ENCODE assay signal across 9 mouse cellular contexts in the genomic region with DNA sequence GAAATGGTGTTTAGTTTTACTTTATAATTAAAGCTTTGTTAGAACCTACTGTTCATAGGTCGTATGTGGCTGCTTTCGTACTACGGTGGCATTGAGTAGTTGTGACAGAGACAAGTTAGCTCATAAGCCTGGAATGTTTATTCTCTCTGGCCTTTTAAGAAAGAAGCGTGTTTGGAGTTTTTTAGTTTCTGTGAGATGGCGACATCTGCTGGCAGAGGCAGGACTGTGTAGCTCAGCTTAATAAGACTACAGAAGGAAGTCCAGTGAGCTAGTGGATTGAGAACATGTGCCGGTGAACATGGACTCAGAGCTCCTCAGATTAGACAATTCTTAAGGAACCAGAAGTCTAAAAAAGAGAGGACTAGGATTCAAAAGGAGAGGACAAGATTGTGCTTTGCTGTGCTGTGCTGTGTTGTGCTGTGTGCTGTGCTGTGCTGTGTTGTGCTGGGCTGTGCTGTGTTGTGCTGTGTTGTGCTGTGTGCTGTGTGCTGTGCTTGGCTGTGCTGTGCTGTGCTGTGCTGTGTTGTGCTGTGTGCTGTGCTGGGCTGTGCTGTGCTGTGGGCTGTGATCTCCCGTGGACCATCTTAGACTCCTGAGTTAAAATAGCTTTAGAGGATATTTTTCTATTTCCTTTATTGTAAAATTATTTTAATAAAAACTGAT. TPM values are rescaled to one million over a fixed set of nuclear protein-coding genes. Genes with fewer than 3 reads are reported as not detected.
A peak's percentile ranks its signal among the peaks of the same experiment; 100 is the strongest.
DNase-seq lines count a peak whose midpoint lies in the region; ATAC-seq and TF ChIP-seq lines count a peak whose summit lies in the region.
"Had no signal": no experiment of that assay in that cellular context is flagged by ENCODE, and none has a peak within 500 bp of the region (broad histone marks: within the 10 kb centered on the region; RNA-seq: fewer than 3 reads in every experiment).

No protein-coding gene starts in this region.

- H3K4me1 ChIP-seq in MEL (ENCODE audit: control insufficient read depth in 1 of 2, insufficient read depth in 2 of 2, low read length in 2 of 2) = peaks cover 0 to under 1% of the 10 kb centered on the region in 2 experiments; a peak in 1 of 4 replicates
- H3K4me1 ChIP-seq in cerebellum, adult 2 months (ENCODE audit: control insufficient read depth, insufficient read depth, low read length) = no peaks in the 10 kb centered on the region
- H3K4me1 ChIP-seq in lung, embryonic 14.5 days (ENCODE audit: insufficient read depth) = no peaks in the 10 kb centered on the region

- peak; percentile 81 for DNase-seq in MEL (ENCODE audit: low read depth, low spot score)
- peak; percentile 50 to 64 for DNase-seq in cerebellum, adult 2 months
- DNase-seq in layer of hippocampus, adult 2 months (ENCODE audit: low spot score in 2 of 2) = peak; percentile 71 to 74
- peak; percentile 96 for DNase-seq in lung, embryonic 14.5 days
- DNase-seq in ovary, postnatal 10 days (ENCODE audit: low spot score) = peak; percentile 24
- DNase-seq in thymus, postnatal 10 days (ENCODE audit: low spot score in 2 of 2) = peak; percentile 11 to 39

- no peak for TF ChIP-seq POLR2A in MEL (IDR thresholded peaks at IDR 0.05; ENCODE audit: control insufficient read depth in 1 of 2, insufficient read depth in 1 of 2, low read depth in 1 of 2, low read length in 2 of 2, poor library complexity in 1 of 2)
- TF ChIP-seq POLR2A in cerebellum, adult 2 months (IDR thresholded peaks at IDR 0.05; ENCODE audit: borderline replicate concordance, insufficient read depth, low read length) = no peak

- H3K27me3 ChIP-seq in MEL (ENCODE audit: control insufficient read depth in 1 of 2, insufficient read depth in 2 of 2, low read length in 2 of 2) = no peaks in the 10 kb centered on the region
- no peaks in the 10 kb centered on the region for H3K27me3 ChIP-seq in cerebellum, adult 2 months (ENCODE audit: control insufficient read depth, insufficient read depth, low read length)
- no peaks in the 10 kb centered on the region for H3K27me3 ChIP-seq in lung, embryonic 14.5 days (ENCODE audit: insufficient read depth, low read length)

- H3K36me3 ChIP-seq in MEL (ENCODE audit: control insufficient read depth in 1 of 2, insufficient read depth in 2 of 2, low read length in 2 of 2) = peaks cover under 1 to 4% of the 10 kb centered on the region in 2 experiments; a peak in 3 of 4 replicates
- H3K36me3 ChIP-seq in lung, embryonic 14.5 days (ENCODE audit: insufficient read depth) = peaks cover 22% of the 10 kb centered on the region

- no peak for TF ChIP-seq EP300 in MEL (IDR thresholded peaks at IDR 0.05; ENCODE audit: low read depth in 1 of 2, low read length in 2 of 2)

- TF ChIP-seq CTCF in MEL (IDR thresholded peaks at IDR 0.05 in 2 of 3, conservative IDR thresholded peaks at IDR 0.05 in 1 of 3; ENCODE audit: control insufficient read depth in 1 of 3, insufficient read depth in 1 of 3, low read depth in 2 of 3, low read length in 3 of 3, poor library complexity in 1 of 3, severe bottlenecking in 1 of 3) = peak; percentile 70 to 89 (median 81)
- peak; percentile 70 for TF ChIP-seq CTCF in cerebellum, adult 2 months (IDR thresholded peaks at IDR 0.05; ENCODE audit: borderline replicate concordance, insufficient read depth, low read depth, low read length)
- TF ChIP-seq CTCF in layer of hippocampus, adult 2 months (conservative IDR thresholded peaks at IDR 0.05) = peak; percentile 94
- TF ChIP-seq CTCF in lung, embryonic 14.5 days (IDR thresholded peaks at IDR 0.05; ENCODE audit: low read depth) = peak; percentile 83

- H3K9ac ChIP-seq in MEL (ENCODE audit: control insufficient read depth, low read depth, low read length, poor library complexity, severe bottlenecking) = 0 out of 2 replicates have a peak overlapping the region, but pooled peaks have one; percentile 35
- H3K9ac ChIP-seq in lung, embryonic 14.5 days = no peak overlapping the region

- H3K79me2 ChIP-seq in MEL (ENCODE audit: control insufficient read depth, insufficient read depth, low read length, poor library complexity) = no peaks in the 10 kb centered on the region

- ATAC-seq in frontal cortex, adult (ENCODE audit: low TSS enrichment) = peak; percentile 95
- peak; percentile 76 to 77 for ATAC-seq in hematopoietic stem cell, adult 5-6 weeks (replicated peaks in 1 of 2; ENCODE audit: insufficient read depth in 1 of 2, low FRiP score in 2 of 2, low TSS enrichment in 1 of 2, low read depth in 1 of 2, poor library complexity in 2 of 2, severe bottlenecking in 2 of 2)
- ATAC-seq in lung, embryonic 14.5 days (ENCODE audit: insufficient read depth) = peak; percentile 86

- no peak overlapping the region for H3K4me3 ChIP-seq in MEL (ENCODE audit: control insufficient read depth in 1 of 2, insufficient read depth in 1 of 2, low read depth in 2 of 2, low read length in 2 of 2)
- no peak overlapping the region for H3K4me3 ChIP-seq in cerebellum, adult 2 months (replicated peaks; ENCODE audit: insufficient read depth, low read depth, low read length)
- no peak overlapping the region for H3K4me3 ChIP-seq in layer of hippocampus, adult 2 months
- H3K4me3 ChIP-seq in lung, embryonic 14.5 days (ENCODE audit: low read depth, low read length) = no peak overlapping the region

- TF ChIP-seq RAD21 in MEL (IDR thresholded peaks at IDR 0.05; ENCODE audit: low read depth, low read length) = peak; percentile 68

- H3K27ac ChIP-seq in MEL (ENCODE audit: control insufficient read depth, low read depth, low read length) = no peak overlapping the region
- no peak overlapping the region for H3K27ac ChIP-seq in cerebellum, adult 2 months (ENCODE audit: insufficient read depth, low read length)
- no peak overlapping the region for H3K27ac ChIP-seq in layer of hippocampus, adult 2 months
- no peak overlapping the region for H3K27ac ChIP-seq in lung, embryonic 14.5 days (ENCODE audit: low read depth)
- H3K27ac ChIP-seq: macrophage had no signal

- 21% methylated on average over 7 of the region's 7 CpGs for WGBS in cerebellum, adult 2 months
- WGBS in lung, embryonic 14.5 days = 16% methylated on average over 7 of the region's 7 CpGs

- H3K9me3 ChIP-seq in MEL (replicated peaks; ENCODE audit: insufficient read depth, low read length) = no peaks in the 10 kb centered on the region
- H3K9me3 ChIP-seq in lung, embryonic 14.5 days (ENCODE audit: low read depth, low read length) = no peaks in the 10 kb centered on the region

- H3K4me2 ChIP-seq in lung, embryonic 14.5 days = no peak overlapping the region

TF ChIP-seq in MEL, 35 proteins besides CTCF, POLR2A, EP300 and RAD21:
- peak; percentile 83 for TF ChIP-seq SMC3 (IDR thresholded peaks at IDR 0.05; ENCODE audit: low read depth, low read length)
- peak; percentile 69 for TF ChIP-seq ZC3H11A (IDR thresholded peaks at IDR 0.05; ENCODE audit: low read depth, low read length)
- TF ChIP-seq MAX (IDR thresholded peaks at IDR 0.05; ENCODE audit: low read length) = peak; percentile 49; the same call in 1 of the 2 replicates
- TF ChIP-seq HCFC1 (IDR thresholded peaks at IDR 0.05; ENCODE audit: low read depth, low read length) = no peak
- TF ChIP-seq MAZ (IDR thresholded peaks at IDR 0.05; ENCODE audit: low read depth, low read length) = no peak
- TF ChIP-seq SIN3A (IDR thresholded peaks at IDR 0.05; ENCODE audit: low read length) = 0 out of 2 replicates have a peak, but pooled peaks have one; percentile 30
- TF ChIP-seq ZNF384 (IDR thresholded peaks at IDR 0.05; ENCODE audit: low read depth, low read length) = peak; percentile 38; the same call in 1 of the 2 replicates
- no peak for TF ChIP-seq E2F4 (IDR thresholded peaks at IDR 0.05; ENCODE audit: borderline replicate concordance, low read depth, low read length)
- peak; percentile 47; the same call in 1 of the 2 replicates for TF ChIP-seq MYC (IDR thresholded peaks at IDR 0.05; ENCODE audit: low read depth, low read length)
- TF ChIP-seq RCOR1 (IDR thresholded peaks at IDR 0.05; ENCODE audit: low read depth, low read length) = no peak
- no peak for TF ChIP-seq NRF1 (IDR thresholded peaks at IDR 0.05; ENCODE audit: insufficient read depth, low read depth, low read length, poor library complexity, severe bottlenecking)
TF ChIP-seq in MEL: peak in this region for 6.

RNA-seq across cellular contexts. Expression of gene Ccdc14, which starts 9.9 kb away (rescaled TPM):
- 5.8 and 6.5 TPM in 2 replicates for total RNA-seq in MEL (2012; rRNA removed)
- 1 to 10 TPM in 1 of 2 experiments, not detected in 1; 8.2 TPM for polyA plus RNA-seq in MEL (2012; ENCODE audit: insufficient read depth in 1 of 2, insufficient read length in 2 of 2, low read depth in 1 of 2, low replicate concordance in 2 of 2, missing spikeins in 1 of 2)
- polyA plus RNA-seq in cerebellum, adult 2 months (2012; rRNA removed) = 2.6 and 3.1 TPM in 2 replicates
- 11.4 and 16.5 TPM in 2 replicates for total RNA-seq in hematopoietic stem cell, adult 5-6 weeks (2017)
- 1 to 10 TPM; 2.8 to 3.2 TPM for total RNA-seq in layer of hippocampus, adult 2 months (2021)
- polyA plus RNA-seq in lung, embryonic 14.5 days (2014; fragmentation: Nextera tagmentation; extraction: Ambion mirVana) = 10.0 and 10.1 TPM in 2 replicates

RNA-seq across cellular contexts. Expression of gene Mylk, which starts 44.7 kb away (rescaled TPM):
- not detected in 2 replicates for total RNA-seq in MEL (2012; rRNA removed)
- not detected for polyA plus RNA-seq in MEL (2012; ENCODE audit: insufficient read depth in 1 of 2, insufficient read length in 2 of 2, low read depth in 1 of 2, low replicate concordance in 2 of 2, missing spikeins in 1 of 2)
- polyA plus RNA-seq in cerebellum, adult 2 months (2012; rRNA removed) = 6.3 and 6.5 TPM in 2 replicates
- total RNA-seq in hematopoietic stem cell, adult 5-6 weeks (2017) = 21.1 and 22.6 TPM in 2 replicates
- 10 to 100 TPM; 13.1 to 14.2 TPM for total RNA-seq in layer of hippocampus, adult 2 months (2021)
- 117 and 122 TPM in 2 replicates for polyA plus RNA-seq in lung, embryonic 14.5 days (2014; fragmentation: Nextera tagmentation; extraction: Ambion mirVana)

RNA-seq across cellular contexts. Expression of gene Ropn1, which starts 50.6 kb away (rescaled TPM):
- total RNA-seq in MEL (2012; rRNA removed) = not detected in 2 replicates
- polyA plus RNA-seq in MEL (2012; ENCODE audit: insufficient read depth in 1 of 2, insufficient read length in 2 of 2, low read depth in 1 of 2, low replicate concordance in 2 of 2, missing spikeins in 1 of 2) = not detected
- 0.33 TPM in 1 of 2 replicates, not detected in the other for polyA plus RNA-seq in cerebellum, adult 2 months (2012; rRNA removed)
- not detected in 2 replicates for total RNA-seq in hematopoietic stem cell, adult 5-6 weeks (2017)
- total RNA-seq in layer of hippocampus, adult 2 months (2021) = not detected
- polyA plus RNA-seq in lung, embryonic 14.5 days (2014; fragmentation: Nextera tagmentation; extraction: Ambion mirVana) = not detected in 2 replicates
- polyA plus RNA-seq: macrophage had no signal

Comparison
In these comparisons a context has a peak if more than half of its experiments do, and no peak if none do; other contexts are left out.
1. DNase-seq: peak in every context shown above with its lines; median percentile 96 in lung, embryonic 14.5 days; 81 in MEL; 72 in layer of hippocampus, adult 2 months; 57 in cerebellum, adult 2 months; 25 in thymus, postnatal 10 days; 24 in ovary, postnatal 10 days.
2. RNA of gene Mylk, which starts 44.7 kb away (total RNA-seq): 21.1 to 22.6 TPM in hematopoietic stem cell, adult 5-6 weeks and 13.1 to 14.2 TPM in layer of hippocampus, adult 2 months; not detected in MEL; every median in the first group is over 10 times any median in the second.
3. Peak in every context shown above with its lines, with median percentiles within 50 percentile points of each other: CTCF ChIP-seq and ATAC-seq.